Mouse (Mus musculus) heart, postnatal 0 days (tissue): ENCODE measurements around the gene Nhlh1. TPM values are rescaled to one million over a fixed set of nuclear protein-coding genes. Genes with fewer than 3 reads are reported as not detected.

Experiments
- ATAC-seq: fragments of 200-750 bp; cut with Nextera tagmentation; 2 replicates; pipeline ENCODE4 v1.8.0; 2017; ENCODE audit warnings: low read depth, moderate number of reproducible peaks, moderate library complexity; ENCODE audit not compliant: insufficient read depth
- DNase-seq: peaks from one replicate; pipeline ENCODE4 v3.0.0-alpha.2; 2016; ENCODE audit warnings: low spot score
- H3K27ac ChIP-seq: fragments of 300-500 bp; sonication (generic); 2 replicates; pipeline ENCODE4 v1.5.1; 2014; ENCODE audit warnings: low read depth, mild to moderate bottlenecking
- H3K27me3 ChIP-seq: fragments of 300-500 bp; sonication (generic); 2 replicates; pipeline ENCODE4 v1.6.1; 2014; ENCODE audit warnings: low read length, mixed read lengths; ENCODE audit not compliant: control insufficient read depth, insufficient read depth
- H3K36me3 ChIP-seq: fragments of 300-500 bp; sonication (generic); replicated peaks from 2 replicates; pipeline ENCODE4 v1.6.1; 2014; ENCODE audit warnings: low read length, mixed read lengths; ENCODE audit not compliant: control insufficient read depth, insufficient read depth
- H3K4me1 ChIP-seq: fragments of 300-500 bp; sonication (generic); 2 replicates; pipeline ENCODE4 v1.6.1; 2014; ENCODE audit warnings: antibody characterized with exemption; ENCODE audit not compliant: control insufficient read depth, insufficient read depth
- H3K4me2 ChIP-seq: fragments of 300-500 bp; sonication (generic); 2 replicates; pipeline ENCODE4 v1.6.1; 2014; ENCODE audit warnings: low read depth, mild to moderate bottlenecking, low read length, moderate library complexity
- H3K4me3 ChIP-seq: fragments of 300-500 bp; sonication (generic); 2 replicates; pipeline ENCODE4 v1.5.1; 2014; ENCODE audit warnings: low read depth, low read length
- H3K9ac ChIP-seq: fragments of 300-500 bp; sonication (generic); replicated peaks from 2 replicates; pipeline ENCODE4 v1.6.1; 2014; ENCODE audit warnings: low read depth, low read length, mixed read lengths
- H3K9me3 ChIP-seq: fragments of 300-500 bp; sonication (generic); replicated peaks from 2 replicates; pipeline ENCODE4 v1.6.1; 2016; ENCODE audit warnings: low read length; ENCODE audit not compliant: control insufficient read depth
- CTCF ChIP-seq: IDR thresholded peaks from 2 replicates; pipeline ENCODE4 v1.5.1; 2016; ENCODE audit warnings: antibody characterized with exemption, control low read depth, low read depth
- EP300 ChIP-seq: IDR thresholded peaks from 2 replicates; pipeline ENCODE4 v1.6.1; 2016; ENCODE audit warnings: antibody characterized with exemption, low read depth
- WGBS: fragments of 180-500 bp; shearing (Covaris S2); extraction: QIAGEN DNeasy Blood & Tissue Kit; methylation state at CpG from one replicate; pipeline ENCODE4 v1.1.7; 2014; 5-methylcytosine and 5-hydroxymethylcytosine counted together
- polyA plus RNA-seq: library from polyadenylated mRNA; unstranded; fragments of >200 nt; fragmentation: Nextera tagmentation; extraction: Ambion mirVana; gene quantifications from 2 replicates; pipeline ENCODE4 v1.2.1, GENCODE M21; 2015
- total RNA-seq: library from RNA; depleted of rRNA; stranded (reverse); fragments of >200 nt; gene quantifications from 2 replicates; pipeline ENCODE4 v1.2.3, GENCODE M21; 2014; ENCODE audit warnings: low replicate concordance; rRNA removed

Gene Nhlh1
- total and polyA plus RNA-seq, 2 experiments from 2014 or later = not detected

- 87% methylated on average over 9 of the region's 9 CpGs for WGBS
- TF ChIP-seq CTCF = no peak
- TF ChIP-seq EP300 = no peak
- DNase-seq = no peak
These were observed 42.6 kb downstream of the Nhlh1 start for GRCm38 (mm10) chr1:172014771-172015170.

GRCm38 (mm10) chr1:172012030-172012429 is 45.3 kb downstream of the Nhlh1 start:
- H3K27me3 ChIP-seq = no peaks in the 10 kb centered on the region
- H3K4me2 ChIP-seq = no peak overlapping the region
- 24% methylated on average over 5 of the region's 5 CpGs for WGBS
- H3K9me3 ChIP-seq = no peaks in the 10 kb centered on the region
- no peak overlapping the region for H3K4me3 ChIP-seq
- H3K27ac ChIP-seq = no peak overlapping the region
- H3K9ac ChIP-seq = no peak overlapping the region
- peak; percentile 71 for DNase-seq
- ATAC-seq = peak; percentile 71; the same call in 1 of the 2 replicates
- peaks cover 11% of the 10 kb centered on the region; the same call in 1 of the 2 replicates for H3K4me1 ChIP-seq
- peak; percentile 86 for TF ChIP-seq CTCF
- no peak for TF ChIP-seq EP300
- peaks cover 26% of the 10 kb centered on the region for H3K36me3 ChIP-seq

More at GRCm38 (mm10) chr1:172014771-172015170, 42.6 kb downstream of the Nhlh1 start:
- Histone ChIP-seq H3K36me3 (peaks cover 5% of the 10 kb centered on the region), H3K4me1 (peaks cover 11% of the 10 kb centered on the region; the same call in 1 of the 2 replicates), H3K27me3 (no peaks in the 10 kb centered on the region), H3K27ac (no peak overlapping the region), H3K9ac (no peak overlapping the region), H3K4me3 (no peak overlapping the region), H3K9me3 (no peaks in the 10 kb centered on the region), H3K4me2 (no peak overlapping the region)
- ATAC-seq = no peak

- Histone ChIP-seq H3K27me3 (no peaks in the 10 kb centered on the region), H3K4me2 (no peak overlapping the region), H3K9me3 (no peaks in the 10 kb centered on the region), H3K27ac (no peak overlapping the region), H3K9ac (no peak overlapping the region), H3K4me1 (no peaks in the 10 kb centered on the region), H3K4me3 (no peak overlapping the region), H3K36me3 (peaks cover 42% of the 10 kb centered on the region)
- 92% methylated on average over 20 of the region's 20 CpGs for WGBS
- TF ChIP-seq CTCF (no peak), EP300 (no peak)
- no peak for ATAC-seq
- DNase-seq = no peak
These were observed 47.1 kb downstream of the Nhlh1 start for GRCm38 (mm10) chr1:172010042-172010824.

GRCm38 (mm10) chr1:172009406-172009805 is 48.0 kb downstream of the Nhlh1 start:
- H3K9me3 ChIP-seq = no peaks in the 10 kb centered on the region
- no peak overlapping the region for H3K9ac ChIP-seq
- WGBS = 93% methylated on average over 21 of the region's 21 CpGs
- no peak overlapping the region for H3K4me2 ChIP-seq
- H3K36me3 ChIP-seq = peaks cover 50% of the 10 kb centered on the region
- TF ChIP-seq EP300 (no peak), CTCF (no peak)
- no peaks in the 10 kb centered on the region for H3K4me1 ChIP-seq
- no peak for DNase-seq
- H3K27me3 ChIP-seq = no peaks in the 10 kb centered on the region
- ATAC-seq = no peak
- no peak overlapping the region for H3K27ac ChIP-seq
- no peak overlapping the region for H3K4me3 ChIP-seq

GRCm38 (mm10) chr1:172008351-172008750 is 49.0 kb downstream of the Nhlh1 start:
- TF ChIP-seq CTCF (no peak), EP300 (no peak)
- no peaks in the 10 kb centered on the region for H3K4me1 ChIP-seq
- no peak for DNase-seq
- 84% methylated on average over 9 of the region's 9 CpGs for WGBS
- no peaks in the 10 kb centered on the region for H3K27me3 ChIP-seq
- H3K4me2 ChIP-seq = no peak overlapping the region
- H3K36me3 ChIP-seq = peaks cover 57% of the 10 kb centered on the region
- H3K9me3 ChIP-seq = no peaks in the 10 kb centered on the region
- no peak overlapping the region for H3K27ac ChIP-seq
- no peak overlapping the region for H3K4me3 ChIP-seq
- H3K9ac ChIP-seq = no peak overlapping the region
- ATAC-seq = no peak

- Histone ChIP-seq H3K9me3 (no peaks in the 10 kb centered on the region), H3K36me3 (peaks cover 57% of the 10 kb centered on the region), H3K27me3 (no peaks in the 10 kb centered on the region), H3K4me2 (no peak overlapping the region), H3K4me1 (no peaks in the 10 kb centered on the region), H3K4me3 (no peak overlapping the region), H3K27ac (no peak overlapping the region), H3K9ac (no peak overlapping the region)
- 93% methylated on average over 21 of the region's 21 CpGs for WGBS
- TF ChIP-seq CTCF (no peak), EP300 (no peak)
- ATAC-seq (no peak), DNase-seq (no peak)
These were observed 49.6 kb downstream of the Nhlh1 start for GRCm38 (mm10) chr1:172007761-172008160.

Other genes starting within 250 kb of the Nhlh1 start
- 0.27 and 4.6 TPM in 2 replicates for gene Cd84, start 217.9 kb downstream of the Nhlh1 start, total RNA-seq
- 1.7 and 2.1 TPM in 2 replicates for gene Cd84, start 217.9 kb downstream of the Nhlh1 start, polyA plus RNA-seq
- gene Gm10521, start 161.9 kb downstream of the Nhlh1 start, total RNA-seq = 0.15 TPM in 1 of 2 replicates, not detected in the other
- gene Gm10521, start 161.9 kb downstream of the Nhlh1 start, polyA plus RNA-seq = not detected in 2 replicates
- 0.12 TPM in 1 of 2 replicates, not detected in the other for gene Slamf6, start 140.1 kb downstream of the Nhlh1 start, total RNA-seq
- 0.11 and 0.26 TPM in 2 replicates for gene Slamf6, start 140.1 kb downstream of the Nhlh1 start, polyA plus RNA-seq
- 11.2 and 11.4 TPM in 2 replicates for gene Vangl2, start 29.1 kb downstream of the Nhlh1 start, total RNA-seq
- 4.7 and 5.2 TPM in 2 replicates for gene Vangl2, start 29.1 kb downstream of the Nhlh1 start, polyA plus RNA-seq
- gene Copa, start 25.0 kb upstream of the Nhlh1 start, total RNA-seq = 148 and 174 TPM in 2 replicates
- gene Copa, start 25.0 kb upstream of the Nhlh1 start, polyA plus RNA-seq = 101 and 102 TPM in 2 replicates
- gene Ncstn, start 25.2 kb upstream of the Nhlh1 start, total RNA-seq = 53.4 and 87.3 TPM in 2 replicates
- 63.9 and 68.1 TPM in 2 replicates for gene Ncstn, start 25.2 kb upstream of the Nhlh1 start, polyA plus RNA-seq
- 157 and 250 TPM in 2 replicates for gene Pex19, start 69.2 kb upstream of the Nhlh1 start, total RNA-seq
- 155 and 161 TPM in 2 replicates for gene Pex19, start 69.2 kb upstream of the Nhlh1 start, polyA plus RNA-seq
- 119 and 129 TPM in 2 replicates for gene Dcaf8, start 90.5 kb upstream of the Nhlh1 start, total RNA-seq
- 116 and 119 TPM in 2 replicates for gene Dcaf8, start 90.5 kb upstream of the Nhlh1 start, polyA plus RNA-seq
- gene Pea15a, start 149.2 kb upstream of the Nhlh1 start, total RNA-seq = 78.3 and 105 TPM in 2 replicates
- gene Pea15a, start 149.2 kb upstream of the Nhlh1 start, polyA plus RNA-seq = 99.2 and 99.3 TPM in 2 replicates
- gene Casq1, start 162.3 kb upstream of the Nhlh1 start, total RNA-seq = 61.2 and 68.0 TPM in 2 replicates
- 60.3 and 65.0 TPM in 2 replicates for gene Casq1, start 162.3 kb upstream of the Nhlh1 start, polyA plus RNA-seq
- not detected in 2 replicates for gene Atp1a4, start 200.8 kb upstream of the Nhlh1 start, total RNA-seq
- gene Atp1a4, start 200.8 kb upstream of the Nhlh1 start, polyA plus RNA-seq = 0.07 TPM in 2 replicates
- gene Igsf8, start 204.1 kb upstream of the Nhlh1 start, total RNA-seq = 22.1 and 30.8 TPM in 2 replicates
- gene Igsf8, start 204.1 kb upstream of the Nhlh1 start, polyA plus RNA-seq = 11.4 and 12.6 TPM in 2 replicates
- 130 and 131 TPM in 2 replicates for gene Atp1a2, start 240.5 kb upstream of the Nhlh1 start, total RNA-seq
- 27.1 and 29.0 TPM in 2 replicates for gene Atp1a2, start 240.5 kb upstream of the Nhlh1 start, polyA plus RNA-seq